Mouse (Mus musculus): ENCODE measurements around the gene Cfl1.

The Cfl1 gene

GRCm38 (mm10) chr19:5525204-5525603 lies 34.9 kb downstream of the Cfl1 start:
- TF ChIP-seq GATA4 (IDR thresholded peaks at IDR 0.05; ENCODE audit: insufficient replicate concordance, low read length), result no peak

GRCm38 (mm10) chr19:5529325-5530137 lies 39.3 kb downstream of the Cfl1 start:
- no peak for TF ChIP-seq GATA4 (IDR thresholded peaks at IDR 0.05; ENCODE audit: insufficient replicate concordance, low read length)

GRCm38 (mm10) chr19:5530138-5530524 lies 39.9 kb downstream of the Cfl1 start:
- no peak for TF ChIP-seq GATA4 (IDR thresholded peaks at IDR 0.05; ENCODE audit: insufficient replicate concordance, low read length)

- no peak for TF ChIP-seq GATA4 (IDR thresholded peaks at IDR 0.05; ENCODE audit: insufficient replicate concordance, low read length)
These were observed 42.3 kb downstream of the Cfl1 start for GRCm38 (mm10) chr19:5532520-5532919.

GRCm38 (mm10) chr19:5538786-5539185 lies 48.5 kb downstream of the Cfl1 start:
- no peak for TF ChIP-seq GATA4 (IDR thresholded peaks at IDR 0.05; ENCODE audit: insufficient replicate concordance, low read length)

- no peak for TF ChIP-seq GATA4 (IDR thresholded peaks at IDR 0.05; ENCODE audit: insufficient replicate concordance, low read length)
These were observed 53.1 kb downstream of the Cfl1 start for GRCm38 (mm10) chr19:5543362-5543761.

GRCm38 (mm10) chr19:5544031-5544430 lies 53.8 kb downstream of the Cfl1 start:
- no peak for TF ChIP-seq GATA4 (IDR thresholded peaks at IDR 0.05; ENCODE audit: insufficient replicate concordance, low read length)
